Mouse (Mus musculus) MEL (cell line): ENCODE data around the gene Myrf.

Experiments used
- CTCF ChIP-seq, 3 experiments: IDR thresholded peaks in 2 of 3; conservative IDR thresholded peaks in 1 of 3; 2 replicates each; pipeline ENCODE4 v1.5.1; 2011 to 2012; ENCODE audit warnings: low read length in 3 of 3, low read depth in 2 of 3, mild to moderate bottlenecking in 2 of 3, improper control_type of control experiment in 1 of 3, inconsistent platforms in 1 of 3, mixed read lengths in 1 of 3, moderate library complexity in 1 of 3; ENCODE audit not compliant: control insufficient read depth in 1 of 3, insufficient read depth in 1 of 3, poor library complexity in 1 of 3, severe bottlenecking in 1 of 3
- E2F4 ChIP-seq: IDR thresholded peaks from 2 replicates; pipeline ENCODE4 v1.6.1; 2011; ENCODE audit warnings: low read depth, low read length, improper control_type of control experiment, borderline replicate concordance
- GATA1 ChIP-seq: IDR thresholded peaks from 2 replicates; pipeline ENCODE4 v1.6.1; 2011; ENCODE audit warnings: low read depth, low read length, improper control_type of control experiment
- JUND ChIP-seq: IDR thresholded peaks from 2 replicates; pipeline ENCODE4 v1.6.1; 2011; ENCODE audit warnings: low read depth, mild to moderate bottlenecking, improper control_type of control experiment, low read length
- MYC ChIP-seq: IDR thresholded peaks from 2 replicates; pipeline ENCODE4 v1.6.1; 2011; ENCODE audit warnings: low read depth, mild to moderate bottlenecking, low read length, improper control_type of control experiment, moderate library complexity
- NELFE ChIP-seq: IDR thresholded peaks from 2 replicates; pipeline ENCODE4 v1.6.1; 2011; ENCODE audit warnings: low read depth, low read length, improper control_type of control experiment
- POLR2A ChIP-seq, 2 experiments: IDR thresholded peaks; 2 replicates each; pipeline ENCODE4 v1.6.1; 2011 to 2012; ENCODE audit warnings: low read length in 2 of 2, mild to moderate bottlenecking in 2 of 2, control low read depth in 1 of 2, improper control_type of control experiment in 1 of 2, low read depth in 1 of 2, moderate library complexity in 1 of 2; ENCODE audit not compliant: control insufficient read depth in 1 of 2, insufficient read depth in 1 of 2, poor library complexity in 1 of 2
- POLR2AphosphoS5 ChIP-seq: IDR thresholded peaks from 2 replicates; pipeline ENCODE4 v1.6.1; 2012; ENCODE audit warnings: low read depth, borderline replicate concordance, mild to moderate bottlenecking, inconsistent platforms, low read length, moderate library complexity, mixed read lengths
- RAD21 ChIP-seq: IDR thresholded peaks from 2 replicates; pipeline ENCODE4 v1.6.1; 2011; ENCODE audit warnings: mild to moderate bottlenecking, low read depth, low read length, improper control_type of control experiment
- RCOR1 ChIP-seq: IDR thresholded peaks from 2 replicates; pipeline ENCODE4 v1.6.1; 2012; ENCODE audit warnings: low read depth, mild to moderate bottlenecking, inconsistent platforms, low read length, improper control_type of control experiment
- SMC3 ChIP-seq: IDR thresholded peaks from 2 replicates; pipeline ENCODE4 v1.6.1; 2011; ENCODE audit warnings: low read depth, low read length, improper control_type of control experiment
- TAL1 ChIP-seq: IDR thresholded peaks from 2 replicates; pipeline ENCODE4 v1.6.1; 2012; ENCODE audit warnings: mild to moderate bottlenecking, inconsistent platforms, low read length, moderate library complexity, mixed read lengths
- TBP ChIP-seq: IDR thresholded peaks from 2 replicates; pipeline ENCODE4 v1.8.0; 2011; ENCODE audit warnings: low read depth, low read length, improper control_type of control experiment
- USF2 ChIP-seq, 2 experiments: IDR thresholded peaks; 2 replicates each; pipeline ENCODE4 v1.6.1; 2011 to 2012; ENCODE audit warnings: improper control_type of control experiment in 2 of 2, low read length in 2 of 2, borderline replicate concordance in 1 of 2, inconsistent platforms in 1 of 2, low read depth in 1 of 2, mild to moderate bottlenecking in 1 of 2; ENCODE audit not compliant: insufficient read depth in 1 of 2

- TF ChIP-seq CTCF (IDR thresholded peaks at IDR 0.05 in 2 of 3, conservative IDR thresholded peaks at IDR 0.05 in 1 of 3; ENCODE audit: control insufficient read depth in 1 of 3, insufficient read depth in 1 of 3, low read depth in 2 of 3, low read length in 3 of 3, poor library complexity in 1 of 3, severe bottlenecking in 1 of 3) (no peak), POLR2A (IDR thresholded peaks at IDR 0.05; ENCODE audit: control insufficient read depth in 1 of 2, insufficient read depth in 1 of 2, low read depth in 1 of 2, low read length in 2 of 2, poor library complexity in 1 of 2) (no peak), MYC (no peak), USF2 (IDR thresholded peaks at IDR 0.05; ENCODE audit: borderline replicate concordance in 1 of 2, insufficient read depth in 1 of 2, low read depth in 1 of 2, low read length in 2 of 2) (no peak), JUND (no peak), RCOR1 (no peak), SMC3 (no peak), TBP (no peak), RAD21 (no peak), POLR2AphosphoS5 (no peak), NELFE (no peak), TAL1 (no peak), E2F4 (no peak), GATA1 (no peak)
Measured at GRCm38 (mm10) chr19:10168441-10168840, 72.1 kb downstream of the Myrf start.
